Mouse (Mus musculus) spleen, adult 2 months (tissue): ENCODE measurements around the gene Lmod2.

Source experiments
- CTCF ChIP-seq: fragments of 200-500 bp; IDR thresholded peaks from 2 replicates; pipeline ENCODE4 v1.5.1; 2011; ENCODE audit warnings: mild to moderate bottlenecking, inconsistent platforms; ENCODE audit not compliant: insufficient read depth, insufficient read length, insufficient replicate concordance; ENCODE audit errors: extremely low read depth
- POLR2A ChIP-seq: fragments of 200-500 bp; IDR thresholded peaks from 2 replicates; pipeline ENCODE4 v1.6.1; 2011; ENCODE audit warnings: low read depth, low read length, inconsistent platforms

GRCm38 (mm10) chr6:24613346-24613745 is 15.8 kb downstream of the Lmod2 start:
- TF ChIP-seq POLR2A (no peak), CTCF (no peak)
